Mouse (Mus musculus) testis, adult 2 months (tissue): ENCODE measurements around the gene Mtfp1. TPM values are rescaled to one million over a fixed set of nuclear protein-coding genes. Genes with fewer than 3 reads are reported as not detected.
"Not testable (repeated sequence)": the region's sequence is repeated elsewhere in the genome, so short reads cannot be mapped to it uniquely, and the experiment has no call there.

Experiments used
- H3K27ac ChIP-seq: fragments of 200-500 bp; 2 replicates; pipeline ENCODE4 v1.5.1; 2012; ENCODE audit warnings: low read depth, low read length; ENCODE audit not compliant: control insufficient read depth, insufficient read depth
- H3K27me3 ChIP-seq: fragments of 200-500 bp; 2 replicates; pipeline ENCODE4 v1.6.1; 2012; ENCODE audit warnings: mild to moderate bottlenecking, low read length, moderate library complexity; ENCODE audit not compliant: control insufficient read depth, insufficient read depth
- H3K36me3 ChIP-seq: fragments of 200-500 bp; 2 replicates; pipeline ENCODE4 v1.6.1; 2012; ENCODE audit warnings: mild to moderate bottlenecking, low read length; ENCODE audit not compliant: control insufficient read depth, insufficient read depth
- H3K4me1 ChIP-seq: fragments of 200-500 bp; 2 replicates; pipeline ENCODE4 v1.6.1; 2012; ENCODE audit warnings: low read length; ENCODE audit not compliant: control insufficient read depth, insufficient read depth
- H3K4me3 ChIP-seq: fragments of 200-500 bp; 2 replicates; pipeline ENCODE4 v1.5.1; 2012; ENCODE audit warnings: low read depth, mild to moderate bottlenecking, low read length, moderate library complexity, mixed read lengths; ENCODE audit not compliant: control insufficient read depth
- CTCF ChIP-seq: fragments of 200-500 bp; IDR thresholded peaks from 2 replicates; pipeline ENCODE4 v1.5.1; 2012; ENCODE audit warnings: low read depth, mild to moderate bottlenecking, inconsistent platforms, low read length, moderate library complexity; ENCODE audit not compliant: control insufficient read depth, insufficient read depth, insufficient replicate concordance
- POLR2A ChIP-seq: fragments of 200-500 bp; IDR thresholded peaks from 2 replicates; pipeline ENCODE4 v1.6.1; 2012; ENCODE audit warnings: low read depth, mild to moderate bottlenecking, inconsistent platforms, low read length, moderate library complexity; ENCODE audit not compliant: control insufficient read depth
- polyA plus RNA-seq: library from polyadenylated mRNA; depleted of rRNA; stranded (reverse); fragments of >200 nt; gene quantifications from 2 replicates; pipeline ENCODE4 v1.2.3, GENCODE M21; 2012

Mtfp1 gene
- polyA plus RNA-seq, 1 experiment: 9.0 TPM

GRCm38 (mm10) chr11:4133450-4133849, 38.2 kb upstream of the Mtfp1 start:
- Histone ChIP-seq H3K27me3 (no peaks in the 10 kb centered on the region), H3K27ac (no peak overlapping the region), H3K4me3 (no peak overlapping the region), H3K4me1 (peaks cover 10% of the 10 kb centered on the region), H3K36me3 (no peaks in the 10 kb centered on the region)
- TF ChIP-seq CTCF (peak; percentile 62; the same call in 1 of the 2 replicates), POLR2A (no peak)

GRCm38 (mm10) chr11:4128461-4128860, 33.2 kb upstream of the Mtfp1 start:
- not testable (repeated sequence) for H3K27me3 ChIP-seq, H3K36me3 ChIP-seq, H3K4me1 ChIP-seq, H3K27ac ChIP-seq, H3K4me3 ChIP-seq

GRCm38 (mm10) chr11:4127059-4127458, 31.8 kb upstream of the Mtfp1 start:
- Histone ChIP-seq H3K4me3 (no peak overlapping the region), H3K4me1 (no peaks in the 10 kb centered on the region; the same call in 1 of the 2 replicates), H3K27ac (no peak overlapping the region), H3K36me3 (no peaks in the 10 kb centered on the region), H3K27me3 (no peaks in the 10 kb centered on the region)
- no peak for TF ChIP-seq CTCF
- no peak for TF ChIP-seq POLR2A

GRCm38 (mm10) chr11:4123922-4124321, 28.7 kb upstream of the Mtfp1 start:
- peak; percentile 79; the same call in 1 of the 2 replicates for TF ChIP-seq CTCF
- TF ChIP-seq POLR2A: no peak
- Histone ChIP-seq H3K27me3 (no peaks in the 10 kb centered on the region), H3K4me3 (no peak overlapping the region), H3K4me1 (no peaks in the 10 kb centered on the region; the same call in 1 of the 2 replicates), H3K27ac (no peak overlapping the region), H3K36me3 (no peaks in the 10 kb centered on the region)

GRCm38 (mm10) chr11:4122742-4123579, 27.7 kb upstream of the Mtfp1 start, which contains the start of gene Sec14l2:
TSS of gene Sec14l2 (minus strand) at chr11:4123415.
- no peak for TF ChIP-seq POLR2A
- no peak for TF ChIP-seq CTCF
- Histone ChIP-seq H3K27ac (no peak within 1 kb of the TSS), H3K27me3 (no peaks in the 10 kb centered on the region), H3K36me3 (no peaks in the 10 kb centered on the region), H3K4me1 (no peaks in the 10 kb centered on the region; the same call in 1 of the 2 replicates), H3K4me3 (no peak within 1 kb of the TSS)

- Histone ChIP-seq H3K4me3 (no peak overlapping the region), H3K27ac (no peak overlapping the region), H3K36me3 (no peaks in the 10 kb centered on the region), H3K27me3 (no peaks in the 10 kb centered on the region), H3K4me1 (no peaks in the 10 kb centered on the region; the same call in 1 of the 2 replicates)
- TF ChIP-seq CTCF: no peak
- no peak for TF ChIP-seq POLR2A
Measured at GRCm38 (mm10) chr11:4122226-4122625, 27.0 kb upstream of the Mtfp1 start.

GRCm38 (mm10) chr11:4121691-4122090, 26.4 kb upstream of the Mtfp1 start:
- H3K36me3 ChIP-seq: no peaks in the 10 kb centered on the region
- H3K27ac ChIP-seq: no peak overlapping the region
- H3K27me3 ChIP-seq: no peaks in the 10 kb centered on the region
- TF ChIP-seq CTCF (no peak), POLR2A (no peak)
- no peak overlapping the region for H3K4me3 ChIP-seq
- no peaks in the 10 kb centered on the region; the same call in 1 of the 2 replicates for H3K4me1 ChIP-seq

- no peak for TF ChIP-seq CTCF
- TF ChIP-seq POLR2A: no peak
- H3K27me3 ChIP-seq: no peaks in the 10 kb centered on the region
- no peak overlapping the region for H3K27ac ChIP-seq
Measured at GRCm38 (mm10) chr11:4119635-4120034, 24.4 kb upstream of the Mtfp1 start.

More at GRCm38 (mm10) chr11:4119635-4120034, 24.4 kb upstream of the Mtfp1 start:
- Histone ChIP-seq H3K4me1 (no peaks in the 10 kb centered on the region; the same call in 1 of the 2 replicates), H3K4me3 (no peak overlapping the region), H3K36me3 (no peaks in the 10 kb centered on the region)
